Mouse (Mus musculus) hindbrain, embryonic 13.5 days (tissue): Measurements from ENCODE around the gene Eif4e1b. TPM values are rescaled to one million over a fixed set of nuclear protein-coding genes. Genes with fewer than 3 reads are reported as not detected.

Experiments used
- ATAC-seq: fragments of 200-750 bp; cut with Nextera tagmentation; 2 replicates; pipeline ENCODE4 v1.8.0; 2017; ENCODE audit warnings: moderate TSS enrichment; ENCODE audit not compliant: low FRiP score
- H3K27ac ChIP-seq: fragments of 300-500 bp; sonication (generic); 2 replicates; pipeline ENCODE4 v1.5.1; 2015; ENCODE audit warnings: inconsistent platforms, mild to moderate bottlenecking, moderate library complexity
- H3K27me3 ChIP-seq: fragments of 300-500 bp; sonication (generic); 2 replicates; pipeline ENCODE4 v1.6.1; 2015; ENCODE audit warnings: mild to moderate bottlenecking, inconsistent platforms
- H3K36me3 ChIP-seq: fragments of 300-500 bp; sonication (generic); 2 replicates; pipeline ENCODE4 v1.6.1; 2015; ENCODE audit warnings: mild to moderate bottlenecking, inconsistent platforms
- H3K4me1 ChIP-seq: fragments of 300-500 bp; sonication (generic); replicated peaks from 2 replicates; pipeline ENCODE4 v1.6.1; 2015; ENCODE audit warnings: inconsistent platforms
- H3K4me2 ChIP-seq: fragments of 300-500 bp; sonication (generic); 2 replicates; pipeline ENCODE4 v1.6.1; 2015; ENCODE audit warnings: inconsistent platforms, mild to moderate bottlenecking, moderate library complexity
- H3K4me3 ChIP-seq: fragments of 300-500 bp; sonication (generic); 2 replicates; pipeline ENCODE4 v1.5.1; 2015; ENCODE audit warnings: mild to moderate bottlenecking, inconsistent platforms
- H3K9ac ChIP-seq: fragments of 300-500 bp; sonication (generic); 2 replicates; pipeline ENCODE4 v1.6.1; 2015; ENCODE audit warnings: mild to moderate bottlenecking, inconsistent platforms
- H3K9me3 ChIP-seq: fragments of 300-500 bp; sonication (generic); 2 replicates; pipeline ENCODE4 v1.6.1; 2016; ENCODE audit warnings: inconsistent platforms
- WGBS: fragments of 180-500 bp; shearing (Covaris S2); methylation state at CpG from one replicate; pipeline ENCODE4 v1.1.7; 2015; 5-methylcytosine and 5-hydroxymethylcytosine counted together
- polyA plus RNA-seq: library from polyadenylated mRNA; unstranded; fragments of >200 nt; fragmentation: Nextera tagmentation; extraction: Ambion mirVana; gene quantifications from 2 replicates; pipeline ENCODE4 v1.2.1, GENCODE M21; 2015

Gene Eif4e1b
- polyA plus RNA-seq, 1 experiment from 2014 or later = not detected

DNA sequence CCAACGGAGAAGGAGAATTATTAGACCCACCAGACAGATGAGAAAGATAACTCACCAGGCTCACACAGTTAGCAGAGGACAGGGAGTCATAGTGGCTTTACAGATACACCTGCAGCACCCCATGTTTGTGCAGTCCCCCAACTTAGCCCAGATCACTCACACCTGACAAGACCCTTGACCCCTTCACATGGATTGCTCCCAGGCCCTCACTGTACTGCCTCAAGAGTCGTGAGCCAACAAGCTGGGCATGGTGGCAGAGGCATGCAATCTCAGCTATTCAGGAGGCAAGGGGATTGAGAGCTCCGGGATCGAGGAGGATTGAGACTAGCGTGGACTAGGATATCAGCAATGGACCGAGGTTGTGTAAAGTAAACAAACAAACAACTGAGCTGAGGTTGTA, 30.1 kb upstream of the Eif4e1b start:
- 71% methylated on average over 6 of the region's 6 CpGs for WGBS

DNA sequence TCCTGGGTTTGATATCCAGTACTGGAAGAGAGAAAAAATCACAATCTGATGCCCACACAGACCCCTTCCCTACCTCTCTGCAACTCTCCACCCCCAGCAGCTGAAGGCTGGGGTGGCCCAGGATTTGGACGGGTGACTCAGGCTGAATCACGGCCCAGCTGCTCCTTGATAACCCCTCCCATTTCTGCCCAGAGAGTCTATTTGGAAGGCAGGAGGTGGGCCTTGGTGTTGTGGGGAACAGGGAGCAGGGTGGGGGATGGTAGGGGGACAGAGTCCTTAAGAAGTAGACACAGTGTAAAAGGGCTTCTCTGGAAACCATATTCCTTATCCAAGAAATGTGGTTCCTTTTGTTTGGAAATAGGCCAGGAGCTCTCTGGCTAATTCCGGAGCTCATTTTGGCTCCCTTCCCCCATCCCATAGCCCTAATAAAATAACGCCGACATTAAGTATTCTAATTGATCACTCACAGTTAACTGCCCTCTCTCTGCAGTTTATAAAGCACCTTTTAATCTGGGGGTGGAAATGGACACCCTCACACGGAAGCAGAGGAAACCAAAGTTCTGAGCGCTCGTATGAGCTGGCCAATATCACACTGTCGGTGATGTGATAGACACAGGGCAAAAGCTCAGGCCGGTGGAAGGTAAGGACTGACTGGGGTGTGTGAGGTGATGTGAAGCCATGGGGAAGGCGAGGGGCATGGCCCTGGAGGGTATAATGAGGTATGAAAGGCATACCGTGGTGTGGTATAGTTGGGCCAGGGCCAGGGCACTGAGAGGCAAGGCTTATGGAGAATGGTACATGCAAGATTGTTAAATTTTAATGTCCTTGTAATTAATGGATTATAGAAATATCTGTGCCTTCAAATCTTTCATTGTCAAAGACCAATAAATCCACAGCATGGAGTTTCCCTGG, 29.4 kb upstream of the Eif4e1b start:
- WGBS = 45% methylated on average over 12 of the region's 12 CpGs
- H3K4me2 ChIP-seq = no peak overlapping the region

More for the DNA sequence above, 30.1 kb upstream of the Eif4e1b start:
- no peaks in the 10 kb centered on the region for H3K9me3 ChIP-seq
- H3K9ac ChIP-seq = no peak overlapping the region
- H3K36me3 ChIP-seq = no peaks in the 10 kb centered on the region
- peaks cover 19% of the 10 kb centered on the region for H3K27me3 ChIP-seq
- no peak for ATAC-seq
- no peak overlapping the region for H3K4me2 ChIP-seq
- peaks cover 63% of the 10 kb centered on the region for H3K4me1 ChIP-seq
- no peak overlapping the region for H3K27ac ChIP-seq
- no peak overlapping the region for H3K4me3 ChIP-seq

DNA sequence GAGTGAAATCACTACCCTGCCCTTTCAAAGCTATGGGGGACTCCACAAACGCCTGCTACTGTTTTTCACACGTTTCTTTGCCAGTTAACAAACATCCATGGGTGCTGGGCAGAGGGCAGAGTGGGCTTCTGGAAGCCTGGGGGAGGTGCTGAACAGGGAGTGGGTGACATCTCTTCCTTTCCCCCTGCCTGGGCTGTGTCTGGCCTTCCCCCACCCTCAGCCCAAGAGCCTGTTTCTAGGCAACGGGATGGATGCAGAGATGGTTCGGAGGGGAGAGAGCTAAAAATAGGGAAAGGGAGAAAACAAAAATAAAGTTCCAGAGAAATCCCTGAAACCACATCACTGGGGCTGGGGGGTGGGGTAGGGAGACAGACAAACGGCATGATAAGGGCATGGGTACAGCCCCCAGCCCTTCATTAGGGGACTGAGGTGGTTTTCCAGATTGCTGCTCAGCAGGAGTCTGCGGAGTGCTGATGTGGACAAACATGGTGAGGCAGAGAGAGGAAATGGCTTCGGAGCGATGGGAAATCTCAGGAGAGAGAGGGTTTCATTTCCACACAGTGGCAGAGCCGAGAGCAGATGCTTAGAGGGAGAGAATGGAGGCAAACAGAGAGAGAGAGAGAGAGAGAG, 28.5 kb upstream of the Eif4e1b start:
- H3K4me2 ChIP-seq = peak overlapping the region; percentile 32

More for the DNA sequence above, 29.4 kb upstream of the Eif4e1b start:
- Histone ChIP-seq H3K9ac (no peak overlapping the region), H3K4me3 (no peak overlapping the region), H3K27ac (peak overlapping the region; percentile 74), H3K36me3 (no peaks in the 10 kb centered on the region), H3K4me1 (peaks cover 70% of the 10 kb centered on the region), H3K9me3 (no peaks in the 10 kb centered on the region), H3K27me3 (peaks cover 19% of the 10 kb centered on the region)
- ATAC-seq = no peak

DNA sequence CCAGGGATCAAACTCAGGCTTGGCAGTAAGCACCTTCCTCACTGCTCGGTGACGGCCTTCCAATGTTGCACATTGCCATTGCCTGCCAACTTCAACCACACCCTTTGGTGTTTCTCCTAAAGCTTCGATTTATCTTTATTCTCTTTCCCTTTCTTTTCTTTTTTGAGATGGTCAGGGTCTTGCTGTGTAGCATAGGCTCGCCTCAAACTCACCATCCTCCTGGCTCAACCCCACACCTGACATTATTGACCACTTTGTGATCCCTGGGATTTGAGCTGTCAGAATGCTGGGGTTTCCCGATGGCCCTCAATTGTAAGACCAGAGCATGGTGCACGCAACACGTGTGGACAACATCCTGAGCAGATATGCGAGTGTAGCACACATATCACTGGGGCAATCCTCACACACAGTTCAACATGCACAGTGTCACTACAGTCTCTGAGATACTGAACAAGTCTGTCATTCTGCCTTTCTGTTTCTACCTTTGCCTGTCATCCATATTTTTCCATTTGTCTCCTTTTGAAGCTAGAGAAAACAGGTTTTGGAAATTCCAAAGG, 27.6 kb upstream of the Eif4e1b start:
- H3K9ac ChIP-seq = no peak overlapping the region
- H3K27me3 ChIP-seq = peaks cover 30% of the 10 kb centered on the region
- no peak overlapping the region for H3K4me3 ChIP-seq
- H3K27ac ChIP-seq = no peak overlapping the region
- ATAC-seq = no peak
- 89% methylated on average over 8 of the region's 8 CpGs for WGBS
- H3K36me3 ChIP-seq = no peaks in the 10 kb centered on the region
- no peak overlapping the region for H3K4me2 ChIP-seq
- H3K4me1 ChIP-seq = peaks cover 70% of the 10 kb centered on the region
- H3K9me3 ChIP-seq = no peaks in the 10 kb centered on the region

More for the DNA sequence above, 28.5 kb upstream of the Eif4e1b start:
- H3K27ac ChIP-seq = peak overlapping the region; percentile 74
- H3K4me1 ChIP-seq = peaks cover 72% of the 10 kb centered on the region
- no peak for ATAC-seq
- H3K36me3 ChIP-seq = no peaks in the 10 kb centered on the region
- no peaks in the 10 kb centered on the region for H3K9me3 ChIP-seq
- peak overlapping the region; percentile 49; the same call in 1 of the 2 replicates for H3K9ac ChIP-seq
- no peak overlapping the region for H3K4me3 ChIP-seq
- H3K27me3 ChIP-seq = peaks cover 23% of the 10 kb centered on the region
- WGBS = 22% methylated on average over 9 of the region's 9 CpGs

DNA sequence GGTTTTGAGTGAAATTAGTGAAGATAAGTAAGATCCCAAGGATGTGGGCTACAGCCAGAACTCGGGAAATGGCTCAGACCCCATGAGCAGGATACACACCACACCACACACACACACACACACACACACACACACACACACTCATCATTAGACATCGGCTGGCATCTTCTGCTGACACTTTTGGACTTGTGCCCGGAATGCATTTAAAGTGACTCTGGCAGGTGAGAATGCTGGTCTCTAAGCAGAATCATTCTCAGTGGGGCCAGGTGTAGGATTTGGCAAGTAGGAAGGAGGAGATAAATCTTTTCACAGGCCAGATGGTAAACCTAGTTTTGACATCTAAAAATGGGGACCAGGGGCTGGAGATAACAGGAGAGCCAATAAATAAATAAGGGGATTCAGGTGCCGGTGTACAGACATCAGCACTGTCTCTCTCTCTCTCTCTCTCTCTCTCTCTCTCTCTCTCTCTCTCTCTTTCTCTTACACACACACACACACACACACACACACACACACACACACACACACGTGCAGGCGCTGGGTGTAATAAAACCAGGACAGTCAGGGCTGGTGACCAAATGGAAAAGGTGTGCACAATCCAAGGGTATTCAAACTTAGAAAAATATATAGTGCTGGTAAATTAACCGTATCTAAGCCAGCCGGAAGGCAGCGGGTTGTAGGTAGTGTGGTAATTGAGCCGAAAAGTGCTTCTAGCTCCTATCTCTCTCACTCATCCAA, 26.5 kb upstream of the Eif4e1b start:
- no peaks in the 10 kb centered on the region for H3K36me3 ChIP-seq
- ATAC-seq = 0 out of 2 replicates have a peak, but pooled peaks have one; percentile 5
- no peaks in the 10 kb centered on the region for H3K9me3 ChIP-seq
- 41% methylated on average over 10 of the region's 10 CpGs for WGBS
- H3K4me3 ChIP-seq = peak overlapping the region; percentile 40
- H3K4me2 ChIP-seq = peak overlapping the region; percentile 64
- H3K9ac ChIP-seq = peak overlapping the region; percentile 70
- H3K27ac ChIP-seq = peak overlapping the region; percentile 95
- H3K4me1 ChIP-seq = peaks cover 68% of the 10 kb centered on the region
- H3K27me3 ChIP-seq = peaks cover 30% of the 10 kb centered on the region

DNA sequence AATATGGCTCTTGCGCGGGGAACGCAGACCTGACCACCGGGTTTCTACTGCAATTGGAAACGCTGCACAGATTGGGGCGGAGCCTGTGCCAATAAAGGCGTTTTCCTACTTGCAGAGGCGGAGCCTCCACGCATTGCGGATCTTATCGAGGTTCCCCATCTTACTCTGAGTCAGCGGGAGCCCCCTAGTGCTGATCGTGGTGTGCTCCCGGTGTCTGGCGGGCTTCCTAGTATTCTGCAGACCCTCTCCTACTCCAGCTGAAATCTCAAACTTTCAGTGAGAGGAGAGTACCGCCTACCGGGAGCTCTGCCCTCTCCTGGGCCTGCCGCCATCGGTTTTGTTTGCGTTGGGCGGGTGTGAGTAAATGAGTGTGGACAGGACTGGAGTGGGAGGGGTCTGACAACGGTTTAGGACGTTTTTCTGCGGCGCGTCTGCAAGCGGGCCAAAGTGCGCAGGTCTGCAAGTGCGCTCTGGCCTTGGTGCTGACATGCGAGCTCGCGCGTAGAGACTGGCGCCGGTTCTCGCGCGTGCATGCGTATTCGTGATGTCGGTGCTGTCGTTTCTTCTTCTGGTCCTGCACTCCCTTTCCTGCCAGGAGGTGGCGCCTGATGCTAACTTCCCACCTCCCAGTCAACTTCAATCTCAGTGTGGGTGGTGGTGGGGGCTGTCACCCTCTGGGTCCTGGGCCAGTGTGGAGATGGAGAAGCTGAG, 25.6 kb upstream of the Eif4e1b start:
- under 1% methylated on average over 43 of the region's 43 CpGs for WGBS
- H3K27me3 ChIP-seq = peaks cover 33% of the 10 kb centered on the region

DNA sequence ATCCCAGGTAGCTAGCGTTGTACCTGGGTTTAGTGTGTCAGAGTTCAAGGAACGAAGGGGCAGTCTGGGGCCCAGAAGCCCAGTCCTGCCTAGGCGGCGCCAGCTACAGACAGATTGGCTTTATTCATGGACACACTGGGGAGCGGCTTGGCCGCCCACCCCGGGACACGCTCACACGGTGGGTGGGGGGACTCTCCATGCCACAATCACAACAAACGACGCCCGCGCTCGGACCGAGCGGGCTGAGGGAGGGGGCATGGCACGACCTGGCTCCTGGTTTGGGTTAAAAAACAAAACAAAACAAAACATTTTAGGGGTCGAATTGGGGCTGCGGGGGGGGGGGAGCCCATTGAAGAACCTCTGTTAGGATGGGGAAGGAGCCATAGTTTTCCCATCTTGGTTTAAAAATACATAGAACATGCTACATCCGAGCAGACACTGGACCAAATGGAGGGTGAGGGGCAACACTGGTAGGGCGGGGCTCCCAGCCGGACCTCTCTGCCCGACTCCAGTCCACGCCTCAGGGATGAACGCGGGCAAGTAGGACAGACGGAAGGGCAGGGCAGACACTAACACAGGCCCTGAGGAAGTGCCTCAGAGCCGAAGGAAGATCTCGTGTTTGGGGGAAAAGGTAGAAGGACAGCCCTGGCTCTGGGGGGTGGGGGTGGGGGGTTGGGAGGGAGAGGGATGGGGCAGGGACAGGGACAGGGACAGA, 24.9 kb upstream of the Eif4e1b start:
- peaks cover 60% of the 10 kb centered on the region for H3K4me1 ChIP-seq

More for the DNA sequence above, 25.6 kb upstream of the Eif4e1b start:
- Histone ChIP-seq H3K4me3 (peak overlapping the region; percentile 40), H3K9me3 (no peaks in the 10 kb centered on the region), H3K27ac (peak overlapping the region; percentile 95), H3K9ac (peak overlapping the region; percentile 70), H3K4me1 (peaks cover 60% of the 10 kb centered on the region), H3K4me2 (peak overlapping the region; percentile 64), H3K36me3 (no peaks in the 10 kb centered on the region)
- peak; percentile 82 for ATAC-seq

DNA sequence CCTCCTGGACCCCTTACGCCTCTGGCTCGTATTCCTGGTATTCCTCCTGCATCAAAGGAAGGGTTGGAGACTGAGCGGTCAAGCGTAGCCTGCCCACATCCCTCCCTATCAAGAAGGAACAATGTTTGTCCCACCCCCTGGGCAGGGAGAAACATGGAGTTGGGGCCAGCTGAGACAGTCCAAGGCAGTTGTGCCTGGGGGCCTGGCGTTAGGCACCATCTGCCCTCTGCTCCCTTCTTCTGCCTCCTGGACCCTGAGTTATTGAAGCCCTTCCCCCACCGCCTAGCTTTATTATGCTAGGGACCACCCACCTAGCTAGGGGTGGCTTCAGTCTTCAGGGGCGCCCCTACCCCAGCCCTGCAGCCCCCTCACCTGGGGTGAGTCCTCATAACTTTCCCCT, 24.3 kb upstream of the Eif4e1b start:
- peak overlapping the region; percentile 64 for H3K4me2 ChIP-seq
- no peaks in the 10 kb centered on the region for H3K36me3 ChIP-seq
- no peak for ATAC-seq
- peaks cover 58% of the 10 kb centered on the region for H3K4me1 ChIP-seq
- peak overlapping the region; percentile 70 for H3K9ac ChIP-seq
- H3K27me3 ChIP-seq = peaks cover 46% of the 10 kb centered on the region
- H3K4me3 ChIP-seq = 0 out of 2 replicates have a peak overlapping the region, but pooled peaks have one; percentile 40
- H3K9me3 ChIP-seq = no peaks in the 10 kb centered on the region
- H3K27ac ChIP-seq = no peak overlapping the region
- 10% methylated on average over 7 of the region's 7 CpGs for WGBS

More for the DNA sequence above, 24.9 kb upstream of the Eif4e1b start:
- Histone ChIP-seq H3K36me3 (no peaks in the 10 kb centered on the region), H3K4me2 (peak overlapping the region; percentile 64), H3K4me3 (peak overlapping the region; percentile 40), H3K27ac (peak overlapping the region; percentile 95), H3K9ac (peak overlapping the region; percentile 70), H3K27me3 (peaks cover 40% of the 10 kb centered on the region), H3K9me3 (no peaks in the 10 kb centered on the region)
- peak; percentile 53 for ATAC-seq
- under 1% methylated on average over 29 of the region's 29 CpGs for WGBS

DNA sequence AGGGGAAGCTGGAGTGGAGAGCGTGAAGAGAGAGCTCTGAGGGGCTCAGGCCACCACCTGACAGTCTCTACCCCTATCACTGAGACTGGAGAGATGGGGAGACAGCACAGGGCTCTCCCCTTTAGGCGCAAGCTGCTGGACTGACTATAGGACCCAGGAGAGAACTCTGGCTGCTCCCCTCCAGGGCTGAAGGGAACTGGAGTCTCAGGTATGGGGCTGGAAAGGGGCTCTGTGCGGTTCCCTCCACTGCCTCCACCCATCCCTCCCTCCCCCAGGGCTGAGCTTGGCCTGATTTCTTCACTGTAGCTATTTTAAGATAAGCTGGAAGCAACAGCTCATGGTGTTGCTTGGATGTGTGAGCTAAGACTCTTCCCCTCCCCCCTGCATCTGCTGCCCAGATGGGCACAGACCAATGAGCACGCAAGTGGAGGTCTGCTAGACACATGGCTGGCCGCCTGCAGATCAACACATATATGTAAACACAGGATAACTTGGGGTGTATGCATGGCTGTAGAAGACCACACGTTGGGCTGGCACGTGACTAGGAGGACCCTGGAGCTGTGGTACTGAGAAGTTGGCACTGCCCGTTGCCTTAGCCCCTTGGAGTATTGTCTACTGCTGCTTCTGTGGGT, 23.5 kb upstream of the Eif4e1b start:
- H3K4me3 ChIP-seq = no peak overlapping the region
- no peak overlapping the region for H3K4me2 ChIP-seq
- ATAC-seq = no peak
- WGBS = 68% methylated on average over 8 of the region's 8 CpGs
- peaks cover 58% of the 10 kb centered on the region for H3K4me1 ChIP-seq
- no peak overlapping the region for H3K27ac ChIP-seq
- no peak overlapping the region for H3K9ac ChIP-seq
- no peaks in the 10 kb centered on the region for H3K36me3 ChIP-seq
- H3K27me3 ChIP-seq = peaks cover 53% of the 10 kb centered on the region
- no peaks in the 10 kb centered on the region for H3K9me3 ChIP-seq

DNA sequence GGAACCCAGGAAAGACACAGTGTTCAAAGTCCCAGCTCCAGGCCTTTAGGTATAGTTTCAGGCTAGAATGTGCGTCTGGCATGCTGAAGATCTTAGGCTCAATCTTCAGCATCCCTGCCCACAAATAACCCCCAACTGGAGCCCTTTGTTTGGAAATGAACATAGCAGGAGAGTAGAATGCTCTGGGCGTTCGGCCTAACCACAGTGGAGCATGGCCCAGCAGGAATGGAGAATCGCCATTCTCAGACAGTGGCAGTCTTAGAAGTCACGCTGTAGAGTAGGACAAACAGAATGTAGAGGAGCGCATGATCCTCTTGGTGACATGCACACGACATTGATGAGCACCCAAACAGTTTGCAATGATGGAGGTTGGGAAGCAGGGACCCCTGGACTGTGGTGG, 22.9 kb upstream of the Eif4e1b start:
- no peak overlapping the region for H3K27ac ChIP-seq
- no peak for ATAC-seq
- WGBS = 68% methylated on average over 7 of the region's 7 CpGs
- peaks cover 58% of the 10 kb centered on the region for H3K4me1 ChIP-seq
- peaks cover 60% of the 10 kb centered on the region for H3K27me3 ChIP-seq
- no peak overlapping the region for H3K4me2 ChIP-seq
- H3K9me3 ChIP-seq = no peaks in the 10 kb centered on the region
- H3K9ac ChIP-seq = no peak overlapping the region
- H3K4me3 ChIP-seq = no peak overlapping the region
- H3K36me3 ChIP-seq = no peaks in the 10 kb centered on the region
